Mouse (Mus musculus) adrenal gland, postnatal 14 days (tissue): ENCODE data around the gene Gtpbp1. TPM values are rescaled to one million over a fixed set of nuclear protein-coding genes. Genes with fewer than 3 reads are reported as not detected.
A peak's percentile ranks its signal among the peaks of the same experiment; 100 is the strongest.

Source experiments
- DNase-seq: peaks from one replicate; pipeline ENCODE4 v3.0.0; 2021; ENCODE audit warnings: mixed read lengths
- total RNA-seq: library from RNA; stranded (reverse); gene quantifications from 2 replicates; pipeline ENCODE4 v1.2.3, GENCODE M21; 2021

Gtpbp1 gene
- total RNA-seq, 1 experiment from 2014 or later, result 26.1 TPM

DNA sequence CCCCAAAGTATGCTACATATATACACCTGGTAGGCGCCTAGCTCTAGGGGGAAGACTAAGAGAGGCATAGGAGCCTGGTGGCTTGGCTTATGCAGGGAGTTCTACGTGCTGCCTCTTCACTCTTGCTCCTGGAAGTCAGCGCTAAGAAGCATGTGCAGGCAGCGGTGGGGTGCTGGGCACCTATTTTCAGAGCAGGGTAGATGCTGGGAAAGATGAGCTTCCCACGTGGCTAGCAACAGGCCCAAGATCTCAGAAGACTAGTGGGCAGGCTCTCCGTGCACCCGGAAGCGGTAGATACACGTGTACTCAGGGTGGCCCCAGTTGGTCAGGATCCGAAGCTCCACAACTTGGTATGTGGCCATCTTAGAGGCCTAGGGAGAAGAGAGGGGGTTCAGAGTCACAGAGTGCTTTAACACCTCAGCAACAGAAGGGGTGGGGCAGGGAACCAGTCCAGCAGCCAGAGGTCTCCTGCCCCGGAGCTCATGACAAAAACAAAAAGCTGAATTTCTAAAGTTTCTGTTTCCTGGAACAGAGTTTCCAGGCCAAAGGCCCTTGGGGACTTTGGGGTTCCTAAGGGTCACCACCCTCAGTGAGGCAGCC is 34.6 kb downstream of the Gtpbp1 start:
- DNase-seq, result no peak

DNA sequence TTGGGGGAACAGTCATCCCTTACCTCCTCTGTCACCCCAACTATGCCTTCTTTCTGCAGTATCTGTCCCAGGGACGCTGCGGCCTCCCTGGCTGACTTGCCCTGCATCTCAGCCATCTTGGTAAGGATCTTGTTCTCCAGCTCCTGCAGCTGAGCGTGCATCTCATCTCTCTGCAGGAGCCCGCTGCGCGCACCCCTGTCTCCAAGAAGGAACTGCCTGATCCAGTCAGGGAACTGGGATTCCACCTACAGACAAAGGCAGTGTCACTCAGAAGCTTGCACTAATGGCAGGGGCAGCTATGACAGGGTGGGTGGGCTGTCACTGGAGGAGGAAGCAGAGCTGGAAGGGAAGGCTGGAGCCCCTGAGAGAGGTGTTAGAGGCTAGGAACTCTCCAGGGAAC is 37.2 kb downstream of the Gtpbp1 start:
- no peak for DNase-seq

DNA sequence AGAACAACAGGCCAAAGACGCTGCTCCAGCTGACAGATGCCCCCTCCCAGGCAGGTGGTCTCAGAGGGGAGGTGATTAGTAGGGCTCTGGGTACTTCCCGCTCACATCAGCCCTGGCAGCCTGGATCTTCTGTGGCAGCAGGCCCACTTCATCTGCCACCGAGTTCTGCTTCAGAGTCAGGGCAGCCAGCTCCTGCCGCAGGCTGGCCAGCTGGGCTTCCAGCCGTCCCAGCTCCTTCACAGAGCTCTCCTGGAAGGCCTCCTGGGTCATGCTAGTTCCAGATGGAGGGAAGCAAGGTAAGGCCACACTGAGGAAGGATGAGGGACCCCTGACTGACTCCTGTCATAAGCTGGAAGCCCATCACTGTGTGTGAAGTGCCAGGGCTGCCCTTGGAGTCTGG is 37.7 kb downstream of the Gtpbp1 start:
- DNase-seq, result no peak

DNA sequence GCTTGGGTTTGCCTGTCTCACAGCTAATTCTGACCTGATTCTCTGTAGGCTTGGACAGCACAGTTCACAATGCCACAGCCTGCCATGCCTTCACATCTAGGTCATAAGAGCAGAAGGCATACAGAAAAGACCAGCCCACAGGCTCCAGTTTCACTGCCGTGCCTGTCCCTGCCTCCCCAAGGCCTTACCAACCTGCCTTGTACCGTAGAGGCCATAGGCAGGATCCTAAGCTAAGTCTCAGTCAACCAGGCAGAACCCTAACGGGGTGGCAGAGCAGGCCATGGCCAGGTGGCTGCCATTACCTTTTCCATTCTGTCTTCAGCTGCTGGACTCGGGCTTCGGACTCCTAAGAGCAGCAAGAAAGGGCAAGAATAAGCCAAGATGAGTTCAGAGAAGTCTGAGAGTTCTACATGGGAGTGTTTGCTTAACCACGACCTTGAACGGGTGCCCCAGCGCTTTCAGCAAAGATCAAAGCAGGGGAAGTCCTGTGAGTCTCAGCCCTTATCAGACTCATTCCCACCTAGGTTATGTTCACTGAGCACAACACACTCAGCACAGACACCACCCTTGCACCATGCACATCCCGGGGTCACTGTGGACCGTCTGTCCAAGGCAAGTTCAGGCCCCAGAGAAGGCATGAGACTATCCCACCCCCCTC is 38.2 kb downstream of the Gtpbp1 start:
- no peak for DNase-seq

DNA sequence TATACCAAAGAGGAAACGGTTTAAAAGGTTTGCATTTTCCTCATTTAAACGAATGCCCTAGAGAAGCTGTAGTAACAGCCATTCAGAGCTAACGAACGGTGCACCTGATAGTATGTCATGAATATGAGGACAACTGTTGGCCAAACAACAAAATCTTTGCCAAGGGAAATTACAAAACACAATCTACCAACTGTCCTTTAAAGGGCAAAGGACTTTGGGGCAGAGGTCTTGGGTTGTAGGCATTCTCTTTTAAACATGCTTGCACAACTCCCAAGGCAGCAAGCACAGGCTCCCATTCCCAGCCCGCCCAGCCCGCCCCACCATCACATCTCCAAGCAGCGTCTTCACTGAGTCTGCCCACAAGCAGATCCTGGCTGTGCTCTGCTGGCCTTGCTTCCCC is 40.9 kb downstream of the Gtpbp1 start:
- no peak for DNase-seq

DNA sequence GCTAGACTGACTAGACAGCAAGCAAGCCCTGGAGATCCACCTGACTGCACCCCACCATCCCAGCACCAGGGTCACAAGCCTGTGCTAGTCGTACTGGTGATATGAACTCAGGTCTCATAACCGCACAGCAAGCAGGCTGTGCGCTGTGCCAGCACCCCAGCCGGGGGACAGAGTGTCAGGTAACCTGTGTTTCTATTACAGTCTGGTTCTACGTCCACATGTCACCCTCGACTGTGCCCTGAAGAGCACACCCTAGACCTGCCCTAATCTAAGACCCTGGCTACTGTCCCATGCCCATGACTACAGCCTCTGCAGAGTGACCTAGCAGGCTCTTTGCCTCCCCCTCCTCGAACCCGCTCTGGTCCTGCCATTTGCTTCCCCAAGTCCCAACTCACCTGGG is 42.5 kb downstream of the Gtpbp1 start:
- DNase-seq, result no peak

DNA sequence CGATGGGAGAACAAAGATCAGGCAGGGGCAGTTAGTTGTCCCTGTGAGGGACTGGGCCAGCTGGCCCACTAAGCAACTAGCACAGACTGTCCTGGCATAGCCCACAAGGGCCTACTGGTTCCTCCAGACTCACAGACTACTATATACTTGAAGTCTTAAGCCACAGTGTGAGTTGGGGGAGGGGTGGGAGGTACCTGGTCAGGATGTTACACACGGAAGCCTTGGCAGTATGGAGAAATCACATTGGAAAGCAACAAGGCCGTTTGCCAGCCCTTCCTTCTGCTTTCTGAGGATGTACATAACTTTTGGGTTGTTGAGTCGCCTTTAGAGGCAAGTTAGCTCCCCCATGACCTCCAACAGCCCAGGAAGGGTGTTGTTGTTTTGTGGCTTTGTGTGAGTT is 43.0 kb downstream of the Gtpbp1 start:
- peak; percentile 50 for DNase-seq

DNA sequence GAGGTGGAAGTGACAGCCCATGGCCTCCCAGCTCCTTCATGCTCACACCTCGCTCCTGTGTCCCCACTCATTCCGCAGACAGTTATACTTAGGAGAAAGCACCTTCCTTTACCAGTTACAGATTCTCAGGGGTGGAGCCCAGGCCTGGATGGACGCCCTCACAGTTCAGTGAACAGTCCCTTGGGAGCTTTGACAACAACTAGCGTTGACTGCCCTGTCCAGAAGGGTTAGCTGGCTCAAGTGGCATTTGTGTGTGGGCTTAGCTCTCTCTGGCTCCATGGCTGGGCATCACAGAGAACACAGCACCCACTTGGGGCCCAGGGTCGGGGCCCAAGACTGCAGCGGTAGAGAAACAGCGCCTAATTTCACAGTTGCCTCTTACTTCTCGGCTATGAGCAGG is 43.7 kb downstream of the Gtpbp1 start:
- DNase-seq, result peak; percentile 63

DNA sequence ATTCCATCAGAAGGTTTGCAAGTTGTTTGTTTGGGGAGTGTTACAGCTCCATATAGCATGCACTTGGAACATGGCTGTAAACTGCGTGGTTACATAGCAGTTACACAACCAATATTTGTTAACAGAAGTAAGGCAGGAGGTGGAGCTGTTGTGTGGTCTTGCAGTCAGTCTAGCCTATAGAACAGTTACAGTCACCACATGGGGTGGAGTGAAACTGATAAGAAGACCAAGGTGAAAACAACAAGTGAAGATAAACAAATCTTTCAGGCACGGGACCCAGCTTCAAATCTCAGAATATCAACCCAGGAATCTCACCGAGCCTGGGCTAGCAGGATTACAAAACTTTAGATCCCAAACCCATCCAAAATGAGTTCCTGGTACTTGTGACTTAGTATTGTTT is 50.1 kb downstream of the Gtpbp1 start:
- no peak for DNase-seq

DNA sequence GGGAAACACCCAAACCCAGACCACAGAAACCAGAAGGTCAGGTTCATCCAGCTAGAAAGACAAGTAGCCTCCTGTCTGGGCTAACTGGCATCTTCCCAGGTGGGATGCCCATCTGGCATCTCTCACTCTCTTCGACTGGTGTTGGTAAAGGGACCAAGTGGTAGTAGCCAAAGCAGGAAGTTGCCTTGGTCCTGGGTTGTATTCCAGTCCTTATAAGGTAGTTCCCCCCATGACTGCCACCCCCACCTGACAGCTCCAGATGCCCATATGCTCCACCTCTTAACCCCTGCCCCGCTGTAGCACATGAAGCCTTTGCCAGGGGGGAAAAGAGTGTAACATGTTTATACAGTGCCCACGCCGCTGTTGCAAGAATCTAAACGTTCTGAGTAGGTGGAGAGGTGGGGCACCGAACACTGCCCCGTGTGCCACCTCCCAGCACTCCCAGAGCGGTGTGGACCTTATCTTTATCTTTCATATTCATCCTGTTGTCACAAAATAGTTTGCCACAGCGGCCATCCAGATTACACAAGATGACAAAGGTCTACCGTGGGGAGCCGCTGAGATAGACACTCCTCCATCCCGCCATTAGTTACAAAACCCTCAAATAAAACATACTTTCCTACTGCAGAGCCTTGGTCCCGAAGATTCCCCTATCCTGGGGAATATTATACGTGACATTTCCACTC is 50.7 kb downstream of the Gtpbp1 start:
- DNase-seq, result peak; percentile 47

DNA sequence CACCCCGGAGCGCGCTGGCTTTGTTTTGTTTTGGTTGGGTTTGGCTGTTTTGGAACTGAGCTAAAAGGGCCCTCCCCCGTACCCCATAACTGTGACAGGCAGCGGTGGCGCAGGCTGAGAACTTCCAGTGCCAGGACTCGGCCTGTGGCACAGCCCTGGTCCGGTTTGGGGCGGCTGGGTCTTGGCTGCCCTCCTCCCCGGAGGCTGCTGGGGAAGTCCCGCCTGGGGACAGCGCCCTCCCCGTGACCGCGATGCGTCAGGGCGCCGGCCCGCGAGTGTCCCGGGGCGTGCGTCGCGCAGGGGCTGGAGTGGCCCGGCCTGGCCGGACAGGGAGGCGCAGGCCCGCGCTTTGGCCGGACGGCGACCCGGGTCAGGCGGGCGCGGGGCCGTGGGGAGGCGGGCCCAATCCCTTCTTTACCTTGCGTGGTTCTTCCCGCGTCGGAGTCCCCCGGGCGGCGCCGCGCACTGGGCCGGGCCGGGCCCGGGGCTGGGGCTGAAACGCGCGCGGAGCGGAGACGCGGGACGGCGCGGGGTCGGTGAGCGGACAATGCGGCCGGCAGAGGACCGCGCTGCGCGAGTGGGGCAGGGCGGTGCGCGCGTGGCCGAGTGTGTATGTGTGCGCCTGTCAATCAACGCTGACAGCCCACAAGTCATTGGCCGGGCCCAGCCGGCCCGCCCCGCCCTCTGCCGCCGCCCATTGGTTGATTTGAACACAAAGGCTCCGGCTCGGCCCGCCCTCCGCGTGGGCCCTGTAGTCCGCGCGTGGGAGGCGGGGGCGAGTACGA is 51.5 kb downstream of the Gtpbp1 start, which contains the start of gene Sun2:
Sun2 (minus strand) TSS at position 616 of the 785 bp plus-strand sequence.
- DNase-seq, result peak; percentile 96

DNA sequence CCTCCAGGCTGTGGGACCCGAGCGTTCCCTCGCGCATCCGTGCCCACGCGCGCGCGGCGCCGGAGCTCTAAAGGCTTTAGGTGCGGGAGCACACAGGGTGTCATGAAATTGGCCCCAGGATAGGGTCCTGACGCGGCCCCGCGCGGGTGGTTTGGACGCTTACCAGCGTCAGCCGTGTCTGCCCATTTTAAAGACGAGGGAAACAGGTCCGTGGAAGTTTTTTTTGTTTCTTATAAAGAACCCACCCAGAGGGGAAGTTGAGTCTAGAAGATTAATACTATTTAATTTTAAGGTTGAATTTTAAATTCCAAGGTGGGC is 52.0 kb downstream of the Gtpbp1 start:
- no peak for DNase-seq

DNA sequence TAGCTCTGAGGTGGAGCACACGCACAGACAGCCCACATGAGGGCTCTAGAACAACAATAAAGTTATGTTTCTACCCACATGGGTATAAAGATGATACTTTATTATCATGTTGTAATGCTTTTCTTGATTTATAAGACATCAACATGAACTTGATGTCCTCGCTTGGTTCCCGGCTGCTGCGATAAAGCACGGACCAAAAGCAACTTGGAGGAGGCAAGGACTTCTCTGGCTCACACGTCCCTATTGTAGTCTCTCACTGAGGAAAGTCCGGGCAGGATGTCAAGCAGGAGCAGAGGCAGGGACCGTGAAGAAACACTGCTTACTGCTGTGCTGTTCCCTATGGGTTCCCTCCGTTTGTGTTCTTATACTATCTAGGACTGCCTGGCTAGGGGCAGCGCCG is 53.4 kb downstream of the Gtpbp1 start:
- no peak for DNase-seq

DNA sequence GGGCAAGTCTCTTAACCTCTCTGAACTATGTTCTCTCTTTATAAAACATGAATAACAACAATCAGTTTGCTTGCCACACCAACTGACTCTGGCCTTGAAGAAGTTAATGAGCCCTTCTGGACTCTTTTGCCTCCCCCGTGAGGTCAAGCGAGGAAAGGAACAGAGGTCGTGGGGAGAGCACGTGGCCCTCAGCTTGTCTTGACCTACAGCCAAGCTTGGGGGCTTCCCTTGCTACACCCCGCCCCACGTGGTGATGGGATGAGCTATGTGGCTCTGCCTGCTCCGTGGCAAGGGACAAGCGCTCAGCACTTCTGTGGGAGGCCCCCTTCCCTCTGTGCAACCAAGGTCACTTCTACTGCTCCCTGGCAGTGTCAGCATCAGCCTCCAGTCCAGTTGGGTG is 54.1 kb downstream of the Gtpbp1 start:
- no peak for DNase-seq

DNA sequence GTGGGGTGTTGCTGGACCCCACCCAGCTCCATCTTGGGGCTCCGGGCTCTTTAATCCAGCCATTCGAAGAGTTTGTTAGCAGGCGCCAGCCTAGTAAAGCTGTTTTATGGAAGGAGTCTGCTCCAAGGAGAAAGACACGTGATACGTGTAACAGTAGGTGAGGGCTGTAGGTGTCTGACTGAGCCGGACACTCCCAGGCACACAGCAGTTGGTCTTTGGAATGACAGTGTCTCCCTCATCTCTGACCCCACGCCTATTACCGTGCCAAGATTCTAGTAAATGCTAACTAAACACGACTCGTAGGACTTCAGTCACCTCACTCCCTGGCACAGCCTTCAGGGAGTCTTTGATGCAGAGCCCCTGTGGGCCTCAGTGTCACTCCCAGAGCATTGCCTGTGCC is 54.7 kb downstream of the Gtpbp1 start:
- no peak for DNase-seq

DNA sequence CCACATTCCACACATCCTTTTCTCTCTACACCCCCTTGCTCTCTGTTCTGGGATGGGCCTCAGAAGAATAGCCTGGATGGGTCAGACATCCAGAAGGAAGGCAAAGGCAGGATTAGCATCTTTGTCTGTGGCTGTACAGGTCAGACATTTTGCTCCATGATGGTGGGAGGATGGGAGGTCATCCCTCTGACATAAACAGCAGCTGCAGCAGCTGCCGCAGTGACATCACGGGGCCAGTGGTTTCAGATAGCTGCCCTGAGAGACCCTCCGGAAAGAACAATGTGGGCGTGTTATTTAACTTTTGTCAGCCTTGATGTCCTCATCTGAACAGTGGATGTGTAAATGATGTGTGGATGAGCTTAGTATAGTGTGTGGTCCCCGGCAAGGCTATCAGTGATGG is 55.2 kb downstream of the Gtpbp1 start:
- DNase-seq, result no peak

DNA sequence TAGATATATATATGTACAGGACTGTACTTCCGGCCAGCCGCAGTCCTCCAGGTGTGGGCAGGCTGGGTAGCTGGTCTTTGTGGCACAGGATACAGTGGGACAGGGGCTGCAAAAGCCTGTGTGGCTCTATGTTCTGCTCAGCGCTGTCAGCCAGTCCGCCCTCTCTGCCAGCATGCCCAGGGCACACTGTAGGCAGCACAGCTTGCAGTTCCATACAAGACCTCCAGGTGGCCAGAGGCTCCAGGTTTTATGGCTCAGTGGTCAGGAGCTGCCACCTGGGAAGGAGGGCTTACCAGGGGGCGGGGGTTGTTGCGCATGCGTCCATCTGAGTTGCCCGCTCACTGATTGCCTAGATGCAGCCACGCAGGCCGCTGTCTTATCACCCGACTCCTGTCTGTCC is 57.4 kb downstream of the Gtpbp1 start:
- DNase-seq, result peak; percentile 45

DNA sequence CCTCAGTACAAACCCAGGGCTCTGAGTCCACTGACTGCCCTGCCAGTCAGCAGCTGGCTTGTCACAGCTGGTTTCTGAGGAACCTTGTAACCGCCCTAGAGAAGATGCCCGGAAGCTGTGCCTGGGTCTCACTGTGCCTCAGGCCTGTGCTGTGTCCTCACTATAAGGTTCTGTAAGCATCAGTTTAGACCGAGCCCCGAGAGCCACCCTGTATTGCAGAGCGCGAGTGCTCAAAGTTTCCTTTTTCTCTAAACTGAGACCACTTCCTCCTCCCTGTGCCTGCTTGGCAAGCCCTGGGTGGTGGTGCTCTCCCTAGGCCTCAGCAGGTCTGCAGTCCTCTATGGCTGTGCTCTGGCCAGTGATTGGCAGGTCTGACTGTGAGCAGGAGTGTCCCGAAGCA is 58.5 kb downstream of the Gtpbp1 start:
- no peak for DNase-seq

DNA sequence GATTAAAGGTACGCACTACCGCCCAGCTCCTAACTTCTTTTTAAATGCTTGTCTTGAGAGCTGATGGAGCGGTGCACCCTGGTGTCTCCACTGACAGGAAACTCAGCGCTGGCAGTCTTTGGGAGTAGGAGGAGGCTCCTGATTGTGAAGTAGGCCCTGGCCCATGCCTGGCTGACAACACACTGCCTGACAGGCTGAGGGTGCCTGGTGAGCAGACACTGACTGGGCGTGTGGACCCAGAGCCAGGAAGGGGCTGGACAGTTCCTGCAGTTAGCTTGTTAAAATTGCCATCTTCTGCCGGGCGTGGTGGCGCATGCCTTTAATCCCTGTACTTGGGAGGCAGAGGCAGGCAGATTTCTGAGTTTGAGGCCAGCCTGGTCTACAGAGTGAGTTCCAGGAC is 59.6 kb downstream of the Gtpbp1 start:
- no peak for DNase-seq

DNA sequence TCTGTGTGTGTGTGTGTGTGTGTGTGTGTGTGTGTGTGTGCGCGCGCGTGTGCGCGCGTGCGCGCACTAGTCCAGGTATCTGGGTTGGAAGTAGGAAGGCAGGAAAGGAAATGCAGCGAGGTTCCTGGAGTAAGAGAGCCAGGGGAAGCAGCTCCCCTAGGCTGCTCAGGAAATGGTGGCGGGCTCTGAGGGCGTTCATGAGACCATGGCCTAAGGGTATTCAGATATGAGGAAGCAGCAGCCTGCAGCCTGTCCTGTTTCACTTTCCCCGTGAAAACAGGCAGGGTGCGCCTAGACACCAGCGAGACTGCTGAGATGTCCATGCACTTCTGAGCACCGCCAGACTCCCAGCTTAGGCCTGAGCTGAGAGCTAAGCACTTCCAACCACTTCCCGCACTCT is 61.1 kb downstream of the Gtpbp1 start:
- DNase-seq, result no peak

DNA sequence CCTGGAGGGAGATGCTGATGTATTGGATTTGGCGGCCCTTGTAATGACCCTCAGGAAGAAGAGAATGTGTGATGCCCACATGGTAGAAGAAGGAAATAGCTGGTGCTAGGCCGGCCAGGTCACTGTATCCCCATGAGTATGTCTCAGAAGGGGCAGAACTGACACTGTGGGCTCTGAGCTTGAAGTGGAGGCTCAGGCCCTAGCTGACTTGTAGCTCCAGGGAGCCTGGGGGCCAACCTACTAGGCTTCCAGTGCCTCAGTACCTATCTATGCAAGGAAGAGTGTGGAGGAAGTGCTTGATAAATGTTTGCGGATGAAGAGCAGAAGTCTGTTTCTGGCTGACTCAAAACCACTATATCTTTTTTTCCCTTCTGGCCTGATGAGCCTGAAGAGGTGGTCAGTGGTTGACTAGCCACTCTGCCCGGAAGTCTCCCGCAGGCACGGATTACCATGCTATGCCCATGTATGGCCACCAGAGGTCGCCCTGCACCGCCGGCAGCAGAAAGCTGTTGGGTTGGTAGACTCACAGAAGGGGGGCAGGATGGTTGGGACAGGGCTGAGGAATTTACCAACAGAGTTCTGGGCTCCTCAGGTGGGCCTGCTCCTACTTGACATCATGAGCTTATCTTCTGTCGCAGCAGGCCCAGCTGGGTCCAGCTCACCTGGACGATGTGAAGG is 62.2 kb downstream of the Gtpbp1 start:
- peak; percentile 90 for DNase-seq

DNA sequence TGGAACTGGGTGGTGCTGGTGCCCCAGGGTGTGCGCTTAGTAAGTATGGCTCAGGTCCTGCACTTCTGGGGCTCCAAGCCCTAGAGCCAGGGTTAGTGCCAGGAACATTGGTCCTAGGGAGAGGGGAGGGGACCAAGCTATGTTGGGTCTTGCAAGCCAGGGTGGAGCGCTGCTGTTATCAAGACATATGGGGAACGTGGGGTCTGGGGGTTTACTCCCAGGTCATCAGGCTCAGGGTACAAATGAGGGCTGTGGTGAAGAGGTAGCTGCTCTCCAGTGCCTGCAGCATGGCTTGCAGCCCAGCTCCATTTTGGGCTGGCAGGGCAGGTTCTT is 62.7 kb downstream of the Gtpbp1 start:
- no peak for DNase-seq

DNA sequence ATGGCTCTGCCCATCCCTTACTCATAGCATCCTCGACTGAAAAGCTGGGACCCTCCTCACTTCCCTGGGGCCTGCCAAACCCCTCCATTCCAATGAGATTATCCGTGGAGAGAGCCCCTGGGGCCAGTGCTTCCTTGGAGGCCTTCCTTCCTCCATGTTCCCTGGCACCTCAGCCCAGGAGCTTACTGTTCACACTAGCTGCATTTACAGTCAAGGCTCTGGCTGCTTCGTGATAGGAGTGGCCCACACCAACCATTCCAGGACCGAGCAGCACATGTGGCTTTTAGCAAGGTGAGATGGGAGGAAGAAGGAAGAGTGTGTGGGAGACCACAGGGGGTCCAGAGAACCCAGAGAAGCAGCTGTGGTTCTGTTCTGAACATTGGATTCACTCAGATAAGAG is 63.2 kb downstream of the Gtpbp1 start:
- DNase-seq, result no peak
